Mouse (Mus musculus): ENCODE results near the gene Slx4ip. TPM values are rescaled to one million over a fixed set of nuclear protein-coding genes. Genes with fewer than 3 reads are reported as not detected.
A peak's percentile ranks its signal among the peaks of the same experiment; 100 is the strongest.

The Slx4ip gene
- polyA plus RNA-seq, 1 experiment from 2014 or later, result 11.9 TPM

DNA sequence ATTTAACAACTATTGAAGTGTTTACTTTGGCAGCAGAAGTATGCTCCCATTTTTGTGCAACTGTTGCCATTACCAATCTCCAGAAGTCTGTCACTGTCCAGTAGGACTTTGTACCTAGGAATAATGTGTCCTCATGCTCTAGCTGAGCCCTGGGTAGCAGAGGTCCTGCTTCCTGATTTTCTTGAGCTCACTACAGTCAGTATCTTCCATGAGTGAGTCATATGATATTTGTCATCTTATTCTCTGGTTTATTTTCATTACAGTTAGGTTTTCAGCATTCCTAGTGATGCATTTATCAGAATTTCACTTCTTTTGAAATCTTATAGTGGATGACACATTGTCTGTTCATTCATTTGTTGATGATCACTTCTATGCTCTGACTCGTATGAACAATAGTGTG is 115.6 kb downstream of the Slx4ip start:
- Histone ChIP-seq H3K4me1 (replicated peaks; ENCODE audit: control insufficient read depth, insufficient read depth, low read length) (no peaks in the 10 kb centered on the region), H3K27me3 (ENCODE audit: control insufficient read depth, insufficient read depth, low read length) (no peaks in the 10 kb centered on the region), H3K9me3 (ENCODE audit: control insufficient read depth, low read length) (no peaks in the 10 kb centered on the region), H3K4me3 (ENCODE audit: low read depth, low read length) (no peak overlapping the region), H3K4me2 (replicated peaks; ENCODE audit: low read depth, low read length) (no peak overlapping the region), H3K36me3 (ENCODE audit: control insufficient read depth, insufficient read depth, low read length) (no peaks in the 10 kb centered on the region), H3K9ac (ENCODE audit: low read depth, low read length) (no peak overlapping the region), H3K27ac (ENCODE audit: low read depth, low read length) (no peak overlapping the region)
- WGBS, result 83% methylated on average over 1 of the region's 1 CpGs
- DNase-seq (ENCODE audit: low spot score), result no peak
- ATAC-seq (ENCODE audit: low FRiP score), result no peak

DNA sequence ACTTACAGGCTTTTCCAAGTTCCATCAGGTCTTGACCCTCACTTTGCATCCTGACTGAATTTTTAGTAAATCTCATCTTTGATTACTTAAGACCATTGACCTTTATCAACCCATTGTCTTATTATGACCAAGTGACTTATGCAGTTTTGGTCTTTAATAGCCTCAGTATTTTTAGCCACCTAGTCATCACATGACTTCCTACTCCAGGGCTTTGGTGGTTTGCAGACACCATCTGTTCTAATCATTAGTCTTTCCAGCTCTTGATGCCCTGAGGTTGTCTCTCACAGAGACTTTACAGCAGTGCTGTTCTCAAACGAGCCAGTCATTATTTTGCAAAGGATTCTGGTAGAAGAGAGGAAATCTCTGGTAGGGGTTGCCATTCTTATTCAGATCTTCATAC is 121.0 kb downstream of the Slx4ip start:
- Histone ChIP-seq H3K4me3 (ENCODE audit: low read depth, low read length) (no peak overlapping the region), H3K4me2 (replicated peaks; ENCODE audit: low read depth, low read length) (no peak overlapping the region), H3K36me3 (ENCODE audit: control insufficient read depth, insufficient read depth, low read length) (no peaks in the 10 kb centered on the region), H3K9ac (ENCODE audit: low read depth, low read length) (no peak overlapping the region), H3K27ac (ENCODE audit: low read depth, low read length) (no peak overlapping the region), H3K9me3 (ENCODE audit: control insufficient read depth, low read length) (no peaks in the 10 kb centered on the region), H3K4me1 (replicated peaks; ENCODE audit: control insufficient read depth, insufficient read depth, low read length) (no peaks in the 10 kb centered on the region; the same call in 1 of the 2 replicates), H3K27me3 (ENCODE audit: control insufficient read depth, insufficient read depth, low read length) (no peaks in the 10 kb centered on the region)
- 67% methylated on average over 1 of the region's 1 CpGs for WGBS
- DNase-seq (ENCODE audit: low spot score) (no peak), ATAC-seq (ENCODE audit: low FRiP score) (no peak)

DNA sequence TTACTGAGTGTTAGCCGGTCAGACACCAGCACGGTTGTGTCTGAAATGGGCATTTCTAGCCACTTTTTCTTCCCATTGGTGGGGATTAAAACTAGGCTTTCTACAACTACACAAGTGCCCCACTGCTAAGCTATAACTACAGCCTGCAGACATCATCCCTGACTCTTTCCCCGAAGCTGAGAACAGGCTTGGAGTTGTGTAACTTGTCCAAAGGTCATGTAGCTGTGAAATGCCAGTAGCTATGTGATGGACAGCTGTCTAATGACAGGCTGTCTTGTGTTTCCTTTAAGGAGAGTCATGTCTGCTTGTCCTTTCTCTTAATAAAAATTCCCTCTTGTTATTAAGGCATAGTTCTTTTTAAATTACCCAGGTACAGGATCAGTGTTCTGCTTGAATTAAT is 122.1 kb downstream of the Slx4ip start:
- H3K27ac ChIP-seq (ENCODE audit: low read depth, low read length), result no peak overlapping the region
- WGBS, result 89% methylated on average over 3 of the region's 3 CpGs
- no peaks in the 10 kb centered on the region for H3K27me3 ChIP-seq (ENCODE audit: control insufficient read depth, insufficient read depth, low read length)
- ATAC-seq (ENCODE audit: low FRiP score) (no peak), DNase-seq (ENCODE audit: low spot score) (no peak)
- no peaks in the 10 kb centered on the region; the same call in 1 of the 2 replicates for H3K4me1 ChIP-seq (replicated peaks; ENCODE audit: control insufficient read depth, insufficient read depth, low read length)
- no peak overlapping the region for H3K4me3 ChIP-seq (ENCODE audit: low read depth, low read length)
- H3K9ac ChIP-seq (ENCODE audit: low read depth, low read length), result no peak overlapping the region
- H3K9me3 ChIP-seq (ENCODE audit: control insufficient read depth, low read length), result no peaks in the 10 kb centered on the region
- H3K4me2 ChIP-seq (replicated peaks; ENCODE audit: low read depth, low read length), result no peak overlapping the region
- H3K36me3 ChIP-seq (ENCODE audit: control insufficient read depth, insufficient read depth, low read length), result no peaks in the 10 kb centered on the region

DNA sequence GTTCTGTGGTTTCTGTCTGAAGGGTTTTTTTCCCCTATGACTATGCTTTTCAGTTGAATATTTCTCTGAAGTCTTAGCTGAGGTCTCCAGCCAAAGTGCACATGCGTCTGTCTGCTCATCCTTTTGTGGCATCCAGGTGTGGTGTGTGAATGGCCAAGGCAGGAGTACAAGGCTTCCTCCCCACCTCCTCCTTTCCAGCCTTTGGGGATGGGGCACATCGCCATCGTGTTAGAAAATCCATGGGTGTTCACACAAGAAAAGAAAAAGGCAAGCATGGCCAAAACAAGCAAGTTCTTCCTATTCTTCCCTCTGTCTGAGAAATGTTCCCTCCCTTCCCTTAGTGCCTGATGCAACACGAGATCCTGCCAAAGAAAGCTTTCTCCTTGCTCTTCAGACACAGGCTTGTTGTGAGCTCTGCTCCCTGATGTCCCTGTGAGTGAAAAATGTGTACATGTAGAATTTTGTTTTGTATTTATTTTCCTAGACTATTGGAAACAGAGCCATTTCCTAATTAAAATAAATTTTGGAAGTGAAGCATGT is 122.9 kb downstream of the Slx4ip start:
- ATAC-seq (ENCODE audit: low FRiP score) (no peak), DNase-seq (ENCODE audit: low spot score) (no peak)
- Histone ChIP-seq H3K9ac (ENCODE audit: low read depth, low read length) (no peak overlapping the region), H3K4me3 (ENCODE audit: low read depth, low read length) (no peak overlapping the region), H3K4me1 (replicated peaks; ENCODE audit: control insufficient read depth, insufficient read depth, low read length) (no peaks in the 10 kb centered on the region; the same call in 1 of the 2 replicates), H3K4me2 (replicated peaks; ENCODE audit: low read depth, low read length) (no peak overlapping the region), H3K27ac (ENCODE audit: low read depth, low read length) (no peak overlapping the region), H3K9me3 (ENCODE audit: control insufficient read depth, low read length) (no peaks in the 10 kb centered on the region), H3K27me3 (ENCODE audit: control insufficient read depth, insufficient read depth, low read length) (no peaks in the 10 kb centered on the region), H3K36me3 (ENCODE audit: control insufficient read depth, insufficient read depth, low read length) (no peaks in the 10 kb centered on the region)
- WGBS, result 66% methylated on average over 4 of the region's 4 CpGs

DNA sequence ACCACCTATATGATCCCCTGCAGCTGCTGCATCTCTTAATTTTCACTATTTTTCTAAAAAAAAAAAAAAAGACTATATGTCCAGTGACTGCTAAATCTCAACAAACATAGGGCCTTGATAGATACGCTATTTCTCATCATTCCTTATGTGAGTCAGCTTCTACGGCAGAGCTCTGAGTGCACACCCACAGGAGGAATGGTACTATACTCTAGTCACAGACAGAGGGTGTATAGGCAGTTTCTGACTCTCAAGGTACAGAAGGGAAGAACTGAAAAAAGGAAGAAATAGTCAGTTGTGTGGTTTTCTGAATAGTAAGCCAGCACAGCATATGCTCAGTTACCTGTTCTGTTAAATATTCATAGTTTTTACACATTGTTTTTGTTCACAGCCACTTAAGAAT is 123.4 kb downstream of the Slx4ip start:
- Histone ChIP-seq H3K9ac (ENCODE audit: low read depth, low read length) (no peak overlapping the region), H3K4me1 (replicated peaks; ENCODE audit: control insufficient read depth, insufficient read depth, low read length) (no peaks in the 10 kb centered on the region; the same call in 1 of the 2 replicates), H3K4me3 (ENCODE audit: low read depth, low read length) (no peak overlapping the region), H3K27me3 (ENCODE audit: control insufficient read depth, insufficient read depth, low read length) (no peaks in the 10 kb centered on the region), H3K36me3 (ENCODE audit: control insufficient read depth, insufficient read depth, low read length) (no peaks in the 10 kb centered on the region), H3K4me2 (replicated peaks; ENCODE audit: low read depth, low read length) (no peak overlapping the region), H3K9me3 (ENCODE audit: control insufficient read depth, low read length) (no peaks in the 10 kb centered on the region), H3K27ac (ENCODE audit: low read depth, low read length) (no peak overlapping the region)
- no peak for DNase-seq (ENCODE audit: low spot score)
- ATAC-seq (ENCODE audit: low FRiP score), result no peak
- WGBS, result 84% methylated on average over 2 of the region's 2 CpGs

DNA sequence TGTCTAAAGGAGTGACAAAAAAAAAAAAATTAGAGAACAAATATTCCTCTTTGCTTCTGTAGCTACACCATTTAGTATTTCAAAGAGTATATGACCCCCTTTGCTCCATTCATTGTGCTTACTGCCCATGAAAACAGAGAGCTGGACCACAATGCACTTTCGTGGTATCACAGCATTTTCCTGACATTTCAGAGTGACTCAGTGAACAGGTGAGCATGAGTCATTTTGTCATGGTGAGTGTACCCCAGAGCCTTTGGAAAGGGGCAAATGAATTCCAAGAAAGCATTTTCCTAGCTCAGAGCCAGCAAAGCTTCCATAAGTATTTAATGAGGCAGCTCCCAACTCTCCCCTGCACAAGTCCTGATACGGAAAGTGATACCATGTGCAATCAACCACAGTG is 153.1 kb downstream of the Slx4ip start:
- H3K9me3 ChIP-seq (ENCODE audit: control insufficient read depth, low read length), result no peaks in the 10 kb centered on the region
- H3K4me2 ChIP-seq (replicated peaks; ENCODE audit: low read depth, low read length), result no peak overlapping the region
- no peaks in the 10 kb centered on the region for H3K27me3 ChIP-seq (ENCODE audit: control insufficient read depth, insufficient read depth, low read length)
- WGBS, result 94% methylated on average over 2 of the region's 2 CpGs
- H3K4me3 ChIP-seq (ENCODE audit: low read depth, low read length), result no peak overlapping the region
- no peaks in the 10 kb centered on the region for H3K4me1 ChIP-seq (replicated peaks; ENCODE audit: control insufficient read depth, insufficient read depth, low read length)
- no peak overlapping the region for H3K9ac ChIP-seq (ENCODE audit: low read depth, low read length)
- DNase-seq (ENCODE audit: low spot score) (no peak), ATAC-seq (ENCODE audit: low FRiP score) (no peak)
- no peak overlapping the region for H3K27ac ChIP-seq (ENCODE audit: low read depth, low read length)
- H3K36me3 ChIP-seq (ENCODE audit: control insufficient read depth, insufficient read depth, low read length), result no peaks in the 10 kb centered on the region

DNA sequence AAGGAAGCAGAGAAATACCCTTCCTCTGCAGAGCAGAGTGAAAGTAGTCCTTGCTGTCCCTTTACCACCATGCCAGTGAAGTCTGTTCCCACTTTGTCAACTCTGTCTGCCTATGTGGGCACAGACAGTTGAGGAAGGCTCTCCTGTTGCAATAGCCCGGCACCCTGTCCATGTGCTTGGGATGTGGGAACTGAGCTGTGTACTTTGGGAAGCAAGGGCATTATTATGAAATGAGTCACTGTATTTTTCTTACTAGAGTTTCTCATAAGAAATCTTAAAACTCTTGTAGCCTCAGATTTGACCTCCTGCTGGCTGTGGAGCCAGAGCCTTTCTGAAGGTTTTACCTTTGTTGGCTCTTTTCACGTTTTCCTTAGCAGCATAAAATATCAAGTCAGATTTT is 158.3 kb downstream of the Slx4ip start:
- Histone ChIP-seq H3K9me3 (ENCODE audit: control insufficient read depth, low read length) (no peaks in the 10 kb centered on the region), H3K27me3 (ENCODE audit: control insufficient read depth, insufficient read depth, low read length) (no peaks in the 10 kb centered on the region), H3K4me1 (replicated peaks; ENCODE audit: control insufficient read depth, insufficient read depth, low read length) (no peaks in the 10 kb centered on the region), H3K4me3 (ENCODE audit: low read depth, low read length) (no peak overlapping the region), H3K9ac (ENCODE audit: low read depth, low read length) (no peak overlapping the region), H3K4me2 (replicated peaks; ENCODE audit: low read depth, low read length) (no peak overlapping the region), H3K36me3 (ENCODE audit: control insufficient read depth, insufficient read depth, low read length) (no peaks in the 10 kb centered on the region), H3K27ac (ENCODE audit: low read depth, low read length) (no peak overlapping the region)
- DNase-seq (ENCODE audit: low spot score), result no peak
- WGBS, result 65% methylated on average over 2 of the region's 2 CpGs
- no peak for ATAC-seq (ENCODE audit: low FRiP score)

DNA sequence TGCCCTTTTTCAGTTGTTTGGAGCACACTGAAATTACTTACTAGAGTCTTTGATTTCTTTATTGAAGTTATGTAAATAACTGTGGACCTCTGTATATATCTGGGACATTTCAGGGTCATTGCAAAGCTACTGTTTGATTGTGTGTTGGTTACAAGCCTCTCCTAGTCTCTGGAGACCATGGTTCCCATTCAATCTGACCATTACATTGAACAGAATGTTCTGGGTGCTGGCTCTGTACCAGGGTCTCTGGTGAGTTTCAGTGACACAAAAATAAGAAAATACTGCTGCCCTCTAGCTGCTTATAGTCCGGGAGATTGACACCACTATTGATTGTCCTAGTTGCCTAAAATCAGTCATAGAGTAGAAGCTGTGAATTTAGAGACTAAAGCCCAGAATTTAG is 158.9 kb downstream of the Slx4ip start:
- H3K4me2 ChIP-seq (replicated peaks; ENCODE audit: low read depth, low read length), result no peak overlapping the region
- no peak overlapping the region for H3K4me3 ChIP-seq (ENCODE audit: low read depth, low read length)
- DNase-seq (ENCODE audit: low spot score) (no peak), ATAC-seq (ENCODE audit: low FRiP score) (no peak)
- no peaks in the 10 kb centered on the region for H3K36me3 ChIP-seq (ENCODE audit: control insufficient read depth, insufficient read depth, low read length)
- no peak overlapping the region for H3K9ac ChIP-seq (ENCODE audit: low read depth, low read length)
- no peaks in the 10 kb centered on the region for H3K27me3 ChIP-seq (ENCODE audit: control insufficient read depth, insufficient read depth, low read length)
- 79% methylated on average over 1 of the region's 1 CpGs for WGBS
- H3K9me3 ChIP-seq (ENCODE audit: control insufficient read depth, low read length), result no peaks in the 10 kb centered on the region
- H3K27ac ChIP-seq (ENCODE audit: low read depth, low read length), result no peak overlapping the region
- no peaks in the 10 kb centered on the region for H3K4me1 ChIP-seq (replicated peaks; ENCODE audit: control insufficient read depth, insufficient read depth, low read length)

DNA sequence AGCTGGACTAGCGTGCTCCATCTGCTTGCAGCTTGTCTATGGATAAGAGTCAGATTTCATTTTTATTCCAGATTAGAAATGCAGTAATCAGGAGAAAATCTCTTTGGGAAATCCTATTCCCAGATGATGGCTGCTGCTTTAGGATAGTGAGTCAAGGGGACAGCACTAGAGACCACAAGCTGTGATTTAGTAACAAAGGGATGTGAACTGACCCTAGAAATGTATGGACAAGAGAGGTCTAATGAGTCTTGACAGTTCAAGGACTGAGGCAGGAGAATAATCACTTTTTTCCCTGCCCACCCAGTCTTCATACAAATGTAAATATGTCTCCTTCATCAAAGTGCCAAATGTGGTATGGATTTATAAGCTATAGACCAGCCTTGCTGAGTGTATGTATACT is 172.8 kb downstream of the Slx4ip start:
- Histone ChIP-seq H3K9ac (ENCODE audit: low read depth, low read length) (no peak overlapping the region), H3K27ac (ENCODE audit: low read depth, low read length) (no peak overlapping the region), H3K27me3 (ENCODE audit: control insufficient read depth, insufficient read depth, low read length) (no peaks in the 10 kb centered on the region), H3K4me1 (replicated peaks; ENCODE audit: control insufficient read depth, insufficient read depth, low read length) (no peaks in the 10 kb centered on the region), H3K4me3 (ENCODE audit: low read depth, low read length) (no peak overlapping the region), H3K36me3 (ENCODE audit: control insufficient read depth, insufficient read depth, low read length) (no peaks in the 10 kb centered on the region), H3K4me2 (replicated peaks; ENCODE audit: low read depth, low read length) (no peak overlapping the region), H3K9me3 (ENCODE audit: control insufficient read depth, low read length) (no peaks in the 10 kb centered on the region)
- DNase-seq (ENCODE audit: low spot score) (no peak), ATAC-seq (ENCODE audit: low FRiP score) (peak; percentile 49; the same call in 1 of the 2 replicates)
- WGBS, result 53% methylated on average over 1 of the region's 1 CpGs

All from hindbrain, embryonic 11.5 days (tissue).